Mouse (Mus musculus): ENCODE measurements around the gene Mrpl49. TPM values are rescaled to one million over a fixed set of nuclear protein-coding genes. Genes with fewer than 3 reads are reported as not detected.
"Not testable (repeated sequence)": the region's sequence is repeated elsewhere in the genome, so short reads cannot be mapped to it uniquely, and the experiment has no call there.

Gene Mrpl49
- polyA plus RNA-seq, 1 experiment: 44.4 TPM

- no peak for TF ChIP-seq POLR2A (IDR thresholded peaks at IDR 0.05; ENCODE audit: extremely low read depth, insufficient read depth, low read length)
- no peak for TF ChIP-seq CTCF (IDR thresholded peaks at IDR 0.05; ENCODE audit: extremely low read depth, insufficient read depth, low read length)
- Histone ChIP-seq H3K27ac (ENCODE audit: insufficient read depth, low read length) (peak overlapping the region; percentile 95), H3K4me1 (ENCODE audit: control insufficient read depth, insufficient read depth, low read length) (peaks cover 6% of the 10 kb centered on the region), H3K4me3 (ENCODE audit: insufficient read depth, low read length) (peak overlapping the region; percentile 81)
These were observed 12.0 kb downstream of the Mrpl49 start for GRCm38 (mm10) chr19:6045366-6046293.

GRCm38 (mm10) chr19:6044102-6044501 lies 13.5 kb downstream of the Mrpl49 start:
- not testable (repeated sequence) for H3K27ac ChIP-seq (ENCODE audit: insufficient read depth, low read length); H3K4me1 ChIP-seq (ENCODE audit: control insufficient read depth, insufficient read depth, low read length); H3K4me3 ChIP-seq (ENCODE audit: insufficient read depth, low read length)

- Histone ChIP-seq H3K27ac (ENCODE audit: insufficient read depth, low read length) (no peak overlapping the region), H3K4me1 (ENCODE audit: control insufficient read depth, insufficient read depth, low read length) (0 out of 2 replicates have a peak, but pooled peaks cover 2% of the 10 kb centered on the region), H3K4me3 (ENCODE audit: insufficient read depth, low read length) (no peak overlapping the region)
- TF ChIP-seq CTCF (IDR thresholded peaks at IDR 0.05; ENCODE audit: extremely low read depth, insufficient read depth, low read length) (no peak), POLR2A (IDR thresholded peaks at IDR 0.05; ENCODE audit: extremely low read depth, insufficient read depth, low read length) (no peak)
These were observed 15.3 kb downstream of the Mrpl49 start for GRCm38 (mm10) chr19:6042293-6042692.

GRCm38 (mm10) chr19:6040002-6040401 lies 17.6 kb downstream of the Mrpl49 start:
- H3K4me3 ChIP-seq (ENCODE audit: insufficient read depth, low read length): no peak overlapping the region
- no peaks in the 10 kb centered on the region for H3K4me1 ChIP-seq (ENCODE audit: control insufficient read depth, insufficient read depth, low read length)
- H3K27ac ChIP-seq (ENCODE audit: insufficient read depth, low read length): no peak overlapping the region
- TF ChIP-seq CTCF (IDR thresholded peaks at IDR 0.05; ENCODE audit: extremely low read depth, insufficient read depth, low read length) (no peak), POLR2A (IDR thresholded peaks at IDR 0.05; ENCODE audit: extremely low read depth, insufficient read depth, low read length) (no peak)

DNA sequence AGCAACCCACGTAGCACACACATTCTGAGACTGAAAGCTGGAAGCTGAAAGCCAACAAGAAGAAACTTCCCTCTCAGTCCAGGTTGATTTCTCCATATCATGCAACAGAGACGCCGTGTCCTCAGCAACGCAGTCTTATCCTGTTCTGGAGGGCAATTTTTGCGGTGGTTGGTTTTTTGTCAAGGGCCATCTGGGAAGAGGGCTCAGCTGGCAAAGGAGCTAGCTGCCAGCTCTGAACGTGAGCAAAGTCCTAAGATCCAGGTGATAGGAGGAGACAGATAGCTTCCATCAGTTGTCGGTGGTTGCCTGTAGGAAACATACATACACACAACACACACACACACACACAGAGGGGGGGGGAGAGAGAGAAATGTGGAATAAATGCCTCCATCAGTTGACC lies 19.3 kb downstream of the Mrpl49 start:
- Histone ChIP-seq H3K4me1 (ENCODE audit: control insufficient read depth, insufficient read depth, low read length) (no peaks in the 10 kb centered on the region), H3K4me3 (ENCODE audit: insufficient read depth, low read length) (no peak overlapping the region), H3K27ac (ENCODE audit: insufficient read depth, low read length) (no peak overlapping the region)
- TF ChIP-seq POLR2A (IDR thresholded peaks at IDR 0.05; ENCODE audit: extremely low read depth, insufficient read depth, low read length) (no peak), CTCF (IDR thresholded peaks at IDR 0.05; ENCODE audit: extremely low read depth, insufficient read depth, low read length) (no peak)

- Histone ChIP-seq H3K4me1 (ENCODE audit: control insufficient read depth, insufficient read depth, low read length) (no peaks in the 10 kb centered on the region), H3K4me3 (ENCODE audit: insufficient read depth, low read length) (no peak overlapping the region), H3K27ac (ENCODE audit: insufficient read depth, low read length) (no peak overlapping the region)
- TF ChIP-seq CTCF (IDR thresholded peaks at IDR 0.05; ENCODE audit: extremely low read depth, insufficient read depth, low read length) (no peak), POLR2A (IDR thresholded peaks at IDR 0.05; ENCODE audit: extremely low read depth, insufficient read depth, low read length) (no peak)
These were observed 19.9 kb downstream of the Mrpl49 start for GRCm38 (mm10) chr19:6037695-6038094.

GRCm38 (mm10) chr19:6035966-6036585 lies 21.5 kb downstream of the Mrpl49 start:
- TF ChIP-seq POLR2A (IDR thresholded peaks at IDR 0.05; ENCODE audit: extremely low read depth, insufficient read depth, low read length): no peak
- no peak for TF ChIP-seq CTCF (IDR thresholded peaks at IDR 0.05; ENCODE audit: extremely low read depth, insufficient read depth, low read length)

DNA sequence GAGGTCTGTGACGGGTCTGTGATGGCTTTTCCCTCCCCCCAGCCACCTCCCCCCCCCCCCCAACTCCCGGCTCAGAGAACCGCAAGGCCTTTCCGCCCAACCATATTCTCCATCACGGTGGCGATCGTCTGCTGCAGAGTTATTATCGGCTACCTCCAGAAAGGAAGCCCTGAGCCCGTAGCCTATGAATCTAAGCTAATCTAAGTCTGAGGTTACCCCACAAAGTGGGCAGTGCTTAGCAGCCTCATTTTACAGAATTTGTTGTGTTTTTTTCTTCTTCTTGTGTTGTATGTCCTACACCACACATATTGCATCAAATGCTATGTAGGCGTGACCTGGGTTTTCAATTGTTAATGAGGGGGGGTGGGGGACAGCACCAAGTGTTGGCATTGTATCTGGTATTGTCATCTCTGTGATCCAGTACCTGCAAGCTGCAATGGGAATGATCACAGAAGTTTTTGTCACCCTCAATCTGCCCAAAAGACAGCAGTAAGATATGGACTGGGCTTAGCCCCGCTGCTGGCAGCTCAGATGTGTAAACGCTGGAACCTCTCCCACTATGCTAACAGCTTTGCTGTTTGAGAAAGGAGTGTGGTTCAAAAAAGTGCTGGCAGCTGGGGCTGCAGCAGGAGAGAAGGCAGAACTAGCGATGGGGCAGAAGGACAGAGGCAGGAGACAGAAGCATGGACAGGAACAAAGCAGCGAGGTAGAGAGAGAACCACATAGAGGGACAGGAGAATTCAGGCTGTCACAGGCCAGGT lies 26.9 kb downstream of the Mrpl49 start:
- H3K27ac ChIP-seq (ENCODE audit: insufficient read depth, low read length): no peak overlapping the region
- no peak for TF ChIP-seq CTCF (IDR thresholded peaks at IDR 0.05; ENCODE audit: extremely low read depth, insufficient read depth, low read length)
- no peak for TF ChIP-seq POLR2A (IDR thresholded peaks at IDR 0.05; ENCODE audit: extremely low read depth, insufficient read depth, low read length)
- no peaks in the 10 kb centered on the region for H3K4me1 ChIP-seq (ENCODE audit: control insufficient read depth, insufficient read depth, low read length)
- no peak overlapping the region for H3K4me3 ChIP-seq (ENCODE audit: insufficient read depth, low read length)

More at GRCm38 (mm10) chr19:6035966-6036585, 21.5 kb downstream of the Mrpl49 start:
- Histone ChIP-seq H3K4me1 (ENCODE audit: control insufficient read depth, insufficient read depth, low read length) (no peaks in the 10 kb centered on the region), H3K4me3 (ENCODE audit: insufficient read depth, low read length) (no peak overlapping the region), H3K27ac (ENCODE audit: insufficient read depth, low read length) (no peak overlapping the region)

DNA sequence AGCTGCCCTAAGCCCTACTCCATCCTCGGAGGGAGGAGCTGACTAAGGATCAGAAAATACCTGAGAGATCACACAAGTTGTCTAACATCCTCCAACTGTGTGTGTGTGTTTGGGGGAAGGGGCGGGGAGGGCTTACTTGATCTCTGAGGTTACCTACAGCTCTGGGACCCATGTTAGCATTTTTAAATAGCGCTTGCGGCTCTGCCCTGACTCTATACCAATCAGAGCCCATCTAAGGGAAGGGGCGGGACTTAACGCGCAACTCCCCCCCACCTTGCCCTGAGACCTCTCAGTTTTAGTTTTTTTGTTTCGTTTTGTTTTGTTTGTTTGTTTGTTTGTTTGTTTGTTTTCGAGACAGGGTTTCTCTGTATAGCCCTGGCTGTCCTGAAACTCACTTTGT lies 28.2 kb downstream of the Mrpl49 start:
- Histone ChIP-seq H3K4me1 (ENCODE audit: control insufficient read depth, insufficient read depth, low read length) (no peaks in the 10 kb centered on the region), H3K27ac (ENCODE audit: insufficient read depth, low read length) (no peak overlapping the region), H3K4me3 (ENCODE audit: insufficient read depth, low read length) (no peak overlapping the region)
- TF ChIP-seq CTCF (IDR thresholded peaks at IDR 0.05; ENCODE audit: extremely low read depth, insufficient read depth, low read length) (no peak), POLR2A (IDR thresholded peaks at IDR 0.05; ENCODE audit: extremely low read depth, insufficient read depth, low read length) (no peak)

Measured in cortical plate, adult 2 months (tissue).